Mouse (Mus musculus) right cerebral cortex, postnatal 4 days (tissue): ENCODE results near the gene Add2.

Experiments
- DNase-seq: peaks from one replicate; pipeline ENCODE4 v3.0.0-alpha.2; 2022

Add2 gene

GRCm38 (mm10) chr6:86086851-86087571 lies 58.5 kb downstream of the Add2 start:
- peak; percentile 81 for DNase-seq

GRCm38 (mm10) chr6:86087813-86088212 lies 59.3 kb downstream of the Add2 start:
- no peak for DNase-seq

GRCm38 (mm10) chr6:86094202-86094838 lies 65.8 kb downstream of the Add2 start:
- DNase-seq = no peak

GRCm38 (mm10) chr6:86095518-86095917 lies 67.0 kb downstream of the Add2 start:
- DNase-seq = no peak

GRCm38 (mm10) chr6:86096733-86097132 lies 68.3 kb downstream of the Add2 start:
- no peak for DNase-seq

GRCm38 (mm10) chr6:86097155-86097554 lies 68.7 kb downstream of the Add2 start:
- no peak for DNase-seq

GRCm38 (mm10) chr6:86099003-86099402 lies 70.5 kb downstream of the Add2 start:
- no peak for DNase-seq

- DNase-seq = no peak
Measured at GRCm38 (mm10) chr6:86101451-86101850, 73.0 kb downstream of the Add2 start.

GRCm38 (mm10) chr6:86102874-86103273 lies 74.4 kb downstream of the Add2 start:
- DNase-seq = peak; percentile 45

GRCm38 (mm10) chr6:86103614-86104013 lies 75.1 kb downstream of the Add2 start:
- DNase-seq = no peak

- DNase-seq = no peak
Measured at GRCm38 (mm10) chr6:86104719-86105118, 76.2 kb downstream of the Add2 start.

GRCm38 (mm10) chr6:86106045-86106444 lies 77.6 kb downstream of the Add2 start:
- no peak for DNase-seq

- no peak for DNase-seq
Measured at GRCm38 (mm10) chr6:86107101-86107500, 78.6 kb downstream of the Add2 start.

GRCm38 (mm10) chr6:86115843-86116242 lies 87.4 kb downstream of the Add2 start:
- DNase-seq = no peak

GRCm38 (mm10) chr6:86123057-86123456 lies 94.6 kb downstream of the Add2 start:
- no peak for DNase-seq

GRCm38 (mm10) chr6:86125761-86126160 lies 97.3 kb downstream of the Add2 start:
- no peak for DNase-seq

- peak; percentile 74 for DNase-seq
Measured at GRCm38 (mm10) chr6:86126953-86127581, 98.6 kb downstream of the Add2 start.

GRCm38 (mm10) chr6:86128504-86128903 lies 100.0 kb downstream of the Add2 start:
- peak; percentile 27 for DNase-seq

- DNase-seq = no peak
Measured at GRCm38 (mm10) chr6:86129872-86130498, 101.5 kb downstream of the Add2 start.

GRCm38 (mm10) chr6:86133882-86134281 lies 105.4 kb downstream of the Add2 start:
- DNase-seq = no peak

GRCm38 (mm10) chr6:86136206-86136605 lies 107.7 kb downstream of the Add2 start:
- no peak for DNase-seq

- no peak for DNase-seq
Measured at GRCm38 (mm10) chr6:86141284-86141683, 112.8 kb downstream of the Add2 start.

- peak; percentile 82 for DNase-seq
Measured at GRCm38 (mm10) chr6:86141820-86142219, 113.3 kb downstream of the Add2 start.

GRCm38 (mm10) chr6:86144986-86145385 lies 116.5 kb downstream of the Add2 start:
- DNase-seq = no peak
